Mouse (Mus musculus): ENCODE measurements around the gene Slc2a4.

DNA sequence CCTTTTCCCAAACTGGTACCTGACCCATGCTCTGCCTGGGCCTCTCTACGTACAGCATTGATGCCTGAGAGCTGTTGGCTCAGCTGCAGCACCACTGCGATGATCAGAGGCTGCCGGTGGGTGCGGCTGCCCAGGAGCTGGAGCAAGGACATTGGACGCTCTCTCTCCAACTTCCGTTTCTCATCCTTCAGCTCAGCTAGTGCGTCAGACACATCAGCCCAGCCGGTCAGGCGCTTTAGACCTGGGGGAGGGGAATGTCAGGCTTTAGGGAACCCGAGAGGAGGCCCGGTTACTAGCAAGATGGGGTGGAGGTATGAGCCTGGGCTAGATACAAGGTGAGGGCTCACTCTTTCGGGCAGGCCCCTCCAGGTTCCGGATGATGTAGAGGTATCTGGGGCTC, 2.8 kb downstream of the Slc2a4 start:
- TF ChIP-seq CTCF (IDR thresholded peaks at IDR 0.05; ENCODE audit: low read depth) (no peak), EP300 (IDR thresholded peaks at IDR 0.05; ENCODE audit: low read depth) (no peak)

All from liver, embryonic 14.5 days (tissue).